Mouse (Mus musculus): ENCODE measurements around the gene Map2.

DNA sequence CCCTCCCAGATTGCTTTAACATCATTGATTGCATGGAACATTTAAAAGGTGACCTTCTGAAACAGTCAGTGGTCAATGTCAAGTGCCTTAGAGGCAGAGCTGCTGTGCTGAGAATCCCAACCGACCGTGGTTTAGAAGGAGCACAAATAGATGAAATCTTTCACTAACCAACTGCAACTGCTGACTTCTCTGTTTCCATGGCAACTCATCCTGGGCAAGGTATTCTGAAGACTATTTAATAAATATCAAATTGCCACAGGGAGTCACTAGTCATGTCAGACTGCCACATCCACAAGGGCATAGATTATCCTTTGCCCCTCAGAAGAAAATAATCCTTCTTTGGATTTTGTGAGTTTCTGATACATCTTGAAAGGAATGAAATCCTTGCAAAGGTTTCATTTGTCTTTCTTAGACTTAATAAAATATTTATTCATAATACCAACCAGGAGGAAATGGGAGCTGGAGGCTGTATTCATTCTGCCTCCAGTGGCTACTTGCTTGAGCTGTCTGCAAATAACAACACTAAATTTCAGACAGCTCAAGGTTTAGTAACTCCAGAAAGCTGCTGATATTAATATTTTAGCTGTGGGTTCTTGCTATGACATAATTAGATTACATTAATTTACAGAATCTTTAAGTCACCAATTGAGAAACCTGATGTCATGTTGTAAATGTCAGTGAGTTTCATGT is 26.1 kb upstream of the Map2 start:
- TF ChIP-seq EP300 (optimal IDR thresholded peaks at IDR 0.05): no peak
- TF ChIP-seq CTCF (IDR thresholded peaks at IDR 0.05; ENCODE audit: low read depth): no peak
